Mouse (Mus musculus) CD4-positive naive resting alpha-beta T cell, adult 76 days (primary cell): ENCODE data around the gene Nedd8. TPM values are rescaled to one million over a fixed set of nuclear protein-coding genes. Genes with fewer than 3 reads are reported as not detected.

Source experiments
- total RNA-seq: library from RNA; stranded (reverse); gene quantifications from one replicate; pipeline ENCODE4 v1.2.4, GENCODE M21; 2023

Nedd8 gene
- total RNA-seq: 119 TPM

GRCm38 (mm10) chr14:55671833-55672740 lies at the start of gene Nedd8, which contains the start of gene Gmpr2:
TSS of gene Nedd8 (minus strand) at chr14:55672124.
TSS of gene Gmpr2 (plus strand) at chr14:55671941.

DNA sequence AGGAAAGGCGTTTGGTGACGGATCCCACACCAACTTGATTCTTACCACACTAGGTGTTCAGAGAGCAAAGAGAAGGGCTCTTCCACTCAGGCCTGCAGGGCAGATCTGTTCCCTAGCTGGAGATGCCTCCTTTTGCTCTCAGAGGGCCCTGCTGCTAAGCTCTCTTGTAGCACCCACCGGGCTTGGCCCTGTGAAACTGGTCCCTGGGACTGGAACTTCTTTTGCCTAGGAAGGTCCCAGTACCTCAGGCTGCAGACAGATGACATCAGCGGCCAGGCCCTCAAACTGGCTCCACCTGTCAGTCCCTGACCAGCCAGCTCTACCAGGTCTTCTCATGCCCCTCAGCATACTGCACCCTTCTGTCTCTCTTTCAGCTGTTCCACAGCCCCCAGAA lies 41.8 kb upstream of the Nedd8 start, which contains the start of gene Tgm1:
TSS of gene Tgm1 (minus strand) at position 198 of the 394 bp plus-strand sequence.

DNA sequence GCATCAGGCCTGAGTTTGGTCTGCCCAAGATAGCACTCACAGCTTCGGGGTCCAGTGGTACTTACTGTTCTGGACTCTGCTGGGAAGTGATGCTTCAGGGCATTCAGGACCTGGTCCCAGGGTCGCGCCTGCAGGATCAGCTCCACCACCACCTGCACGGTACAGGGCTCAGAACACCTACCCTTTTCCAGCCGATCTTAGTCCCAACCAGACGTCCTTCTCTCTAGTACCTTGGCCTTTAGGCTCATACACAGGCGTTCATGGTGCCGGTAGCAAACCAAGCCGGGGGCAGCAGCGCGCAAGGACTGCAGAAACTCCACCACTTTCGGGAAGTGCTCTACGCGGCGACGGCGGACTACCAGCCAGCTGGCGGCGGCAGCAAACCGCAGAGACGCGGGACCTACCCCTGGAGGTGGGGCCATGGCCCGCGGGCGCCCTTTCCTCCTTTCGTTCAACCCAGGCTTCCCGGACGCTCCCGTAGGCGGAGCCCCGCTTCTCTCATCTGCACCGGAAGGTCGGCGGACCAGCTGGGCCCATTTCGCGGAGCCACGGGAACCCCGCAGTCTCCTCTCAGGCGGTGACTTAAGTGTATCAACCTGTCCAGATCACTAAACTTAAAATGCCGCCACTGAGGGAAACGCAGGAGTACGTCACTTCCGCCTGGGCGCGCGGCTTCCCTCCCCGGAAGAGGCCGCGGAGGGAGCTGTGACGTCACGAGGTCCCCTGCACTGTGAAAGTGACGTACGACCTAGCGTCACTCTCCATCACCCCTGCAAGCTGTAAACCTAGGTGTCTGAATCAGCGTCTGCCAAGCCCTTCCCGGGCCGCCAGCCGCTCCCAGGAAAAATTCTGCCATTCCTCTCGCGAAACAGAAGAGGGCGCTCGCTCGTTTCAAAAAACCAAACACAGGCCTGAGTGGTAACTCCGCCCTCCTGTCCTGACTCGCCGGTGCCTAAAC lies 9.5 kb upstream of the Nedd8 start, which contains the start of gene Tinf2:
TSS of gene Tinf2 (minus strand) at position 661 of the 958 bp plus-strand sequence.

DNA sequence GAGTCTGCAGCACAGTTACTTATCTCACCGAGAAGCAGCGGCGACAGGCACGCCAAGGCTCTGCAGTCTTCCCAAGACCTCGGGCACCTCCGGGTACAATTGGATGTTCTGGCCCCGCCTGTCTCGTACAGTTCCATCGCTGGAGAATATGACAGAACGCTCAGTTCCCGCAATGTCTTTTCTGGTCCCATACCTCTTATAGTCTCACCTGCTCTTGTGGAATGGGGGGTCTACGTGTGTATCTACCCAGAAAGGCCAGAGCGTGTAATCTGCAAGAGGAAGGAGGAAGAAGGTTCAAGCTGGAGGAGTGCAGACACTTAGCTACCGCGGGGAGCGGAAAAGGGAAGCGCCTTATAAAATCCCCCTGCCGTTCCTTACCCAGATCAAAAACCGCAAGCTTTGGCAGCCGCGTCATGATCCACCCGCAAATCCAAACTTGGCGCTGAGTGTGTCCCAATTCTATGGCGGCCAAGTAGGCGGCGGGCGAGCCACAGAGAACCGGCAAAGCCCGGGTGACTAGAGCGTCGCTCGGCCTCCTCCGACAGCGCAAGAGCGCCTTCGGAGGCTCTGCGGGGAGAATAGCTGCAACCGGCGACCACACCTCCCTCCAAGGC lies 11.9 kb downstream of the Nedd8 start, which contains the start of gene Mdp1:
TSS of gene Mdp1 (minus strand) at position 549 of the 614 bp plus-strand sequence.

DNA sequence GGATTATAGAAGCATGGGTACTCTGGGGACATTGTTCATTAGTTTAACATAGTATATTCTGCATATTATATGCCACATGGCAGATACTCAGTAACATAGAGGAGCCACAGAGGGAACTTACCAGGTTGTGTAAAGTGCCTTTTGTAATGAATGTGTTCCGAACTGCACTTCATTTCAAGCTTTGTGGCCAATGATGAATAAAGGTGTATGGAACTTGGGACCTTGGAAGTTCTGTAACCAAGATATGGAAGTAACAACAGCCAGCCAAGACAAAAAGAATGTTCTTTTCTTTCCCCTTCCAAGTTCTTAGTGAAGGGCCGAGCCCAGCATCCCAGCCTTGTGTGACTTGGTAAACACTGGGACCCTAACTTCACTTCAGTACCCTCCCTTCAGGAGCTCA lies 22.0 kb downstream of the Nedd8 start, which contains the start of gene Tssk4:
TSS of gene Tssk4 (plus strand) at position 301 of the 400 bp plus-strand sequence.

DNA sequence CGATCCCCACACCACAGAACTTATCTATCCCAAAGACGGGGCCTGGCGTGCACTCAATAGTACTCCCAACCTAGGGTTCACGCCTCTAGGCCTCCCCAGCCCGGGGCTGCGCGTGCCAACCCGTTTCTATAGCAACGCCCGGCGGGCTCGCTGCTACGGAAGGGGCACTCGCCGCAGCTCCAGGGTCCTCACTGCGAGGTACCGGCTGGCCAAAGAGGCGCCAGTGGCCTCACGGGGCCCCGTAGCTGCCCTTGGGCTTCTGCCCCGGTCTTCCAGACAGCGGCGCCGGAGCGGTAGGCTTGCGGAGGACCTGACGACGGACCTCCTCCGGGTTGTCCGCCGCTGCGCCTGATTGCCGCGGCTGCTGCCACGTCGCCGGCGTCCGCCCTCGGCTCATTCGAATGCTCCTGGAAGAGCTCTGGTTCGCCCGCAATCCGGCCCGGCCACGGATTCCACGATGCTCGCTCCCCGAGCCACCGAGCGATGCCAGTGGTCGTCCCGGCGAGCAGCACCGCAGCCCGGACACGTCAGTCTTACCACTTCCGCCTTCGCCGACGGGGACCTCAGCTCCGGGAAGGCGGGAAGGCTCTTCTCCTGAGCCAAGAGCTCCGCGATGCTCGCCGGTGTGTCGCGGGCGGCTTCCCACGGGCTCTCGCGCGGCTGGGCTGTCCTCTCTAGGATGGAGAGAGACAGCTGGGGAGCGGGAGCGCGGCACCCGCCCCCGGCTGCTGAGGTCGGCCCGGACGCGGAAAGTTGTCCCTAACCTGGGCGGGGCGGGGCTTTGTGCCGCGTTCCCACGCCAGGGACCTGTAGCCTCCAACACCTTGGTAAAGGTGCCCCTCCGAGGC lies 28.6 kb downstream of the Nedd8 start, which contains the start of gene Tm9sf1:
TSS of gene Tm9sf1 (minus strand) at position 747 of the 848 bp plus-strand sequence.

DNA sequence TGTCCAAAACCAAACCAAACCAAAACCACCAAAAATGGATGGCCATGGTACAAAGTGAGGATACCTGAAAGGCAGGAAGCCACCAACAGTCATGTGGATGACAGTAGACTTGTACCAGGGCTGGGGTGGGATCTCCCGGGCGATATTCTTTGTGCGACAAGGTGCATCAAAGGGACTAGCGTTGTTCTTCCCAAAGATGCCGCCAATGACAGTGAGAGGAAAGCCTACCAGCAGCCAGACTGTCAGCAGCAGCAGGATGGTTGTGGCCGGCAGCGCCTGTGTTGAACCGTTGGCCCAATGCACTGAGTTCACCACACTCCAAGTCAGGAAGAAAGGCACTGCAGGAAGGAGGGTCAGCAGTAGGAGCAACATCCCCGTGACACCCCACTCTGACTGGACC lies 34.1 kb downstream of the Nedd8 start, which contains the start of gene Gm49378:
TSS of gene Gm49378 (minus strand) at position 101 of the 400 bp plus-strand sequence.

GRCm38 (mm10) chr14:55635523-55636007 lies 36.4 kb downstream of the Nedd8 start, which contains the start of gene Ipo4:
TSS of gene Ipo4 (minus strand) at chr14:55635957.

GRCm38 (mm10) chr14:55617822-55618221 lies 54.1 kb downstream of the Nedd8 start, which contains the start of gene Rec8:
TSS of gene Rec8 (plus strand) at chr14:55618037.

Other genes starting within 250 kb of the Nedd8 start
- gene Dhrs4, start 193.4 kb downstream of the Nedd8 start, total RNA-seq: 19.3 TPM
- gene Carmil3, start 181.5 kb downstream of the Nedd8 start, total RNA-seq: 1.2 TPM
- not detected for gene Cpne6, start 161.7 kb downstream of the Nedd8 start, total RNA-seq
- not detected for gene Nrl, start 147.1 kb downstream of the Nedd8 start, total RNA-seq
- 16.6 TPM for gene Pck2, start 131.9 kb downstream of the Nedd8 start, total RNA-seq
- gene Dcaf11, start 112.1 kb downstream of the Nedd8 start, total RNA-seq: 83.2 TPM
- gene A730061H03Rik, start 111.7 kb downstream of the Nedd8 start, total RNA-seq: 5.8 TPM
- gene Fitm1, start 96.5 kb downstream of the Nedd8 start, total RNA-seq: not detected
- 254 TPM for gene Psme1, start 94.0 kb downstream of the Nedd8 start, total RNA-seq
- gene Emc9, start 86.8 kb downstream of the Nedd8 start, total RNA-seq: 10.6 TPM
- gene Psme2, start 81.0 kb downstream of the Nedd8 start, total RNA-seq: 367 TPM
- gene Rnf31, start 80.4 kb downstream of the Nedd8 start, total RNA-seq: 55.8 TPM
- 97.6 TPM for gene Irf9, start 68.6 kb downstream of the Nedd8 start, total RNA-seq
- gene Rec8, start 54.1 kb downstream of the Nedd8 start, total RNA-seq: 1.8 TPM
- 63.6 TPM for gene Ipo4, start 36.2 kb downstream of the Nedd8 start, total RNA-seq
- 2.5 TPM for gene Gm49378, start 34.2 kb downstream of the Nedd8 start, total RNA-seq
- 41.9 TPM for gene Tm9sf1, start 28.3 kb downstream of the Nedd8 start, total RNA-seq
- 2.6 TPM for gene Tssk4, start 21.9 kb downstream of the Nedd8 start, total RNA-seq
- gene Mdp1, start 11.6 kb downstream of the Nedd8 start, total RNA-seq: 34.6 TPM
- gene Gmpr2, start 183 bp downstream of the Nedd8 start, total RNA-seq: 17.4 TPM
- gene Tinf2, start 9.7 kb upstream of the Nedd8 start, total RNA-seq: 117 TPM
- 2.0 TPM for gene Tgm1, start 41.8 kb upstream of the Nedd8 start, total RNA-seq
- 84.1 TPM for gene Rabggta, start 50.1 kb upstream of the Nedd8 start, total RNA-seq
- 16.3 TPM for gene Dhrs1, start 73.6 kb upstream of the Nedd8 start, total RNA-seq
- gene Nop9, start 73.6 kb upstream of the Nedd8 start, total RNA-seq: 28.8 TPM
- not detected for gene Cideb, start 86.3 kb upstream of the Nedd8 start, total RNA-seq
- gene Ltb4r2, start 89.3 kb upstream of the Nedd8 start, total RNA-seq: not detected
- gene Ltb4r1, start 93.8 kb upstream of the Nedd8 start, total RNA-seq: not detected
- gene Adcy4, start 112.0 kb upstream of the Nedd8 start, total RNA-seq: not detected
- 56.5 TPM for gene Ripk3, start 116.7 kb upstream of the Nedd8 start, total RNA-seq
- not detected for gene Nfatc4, start 151.0 kb upstream of the Nedd8 start, total RNA-seq
- 0.50 TPM for gene Nynrin, start 181.9 kb upstream of the Nedd8 start, total RNA-seq
- gene Cbln3, start 212.3 kb upstream of the Nedd8 start, total RNA-seq: not detected
- 65.3 TPM for gene Khnyn, start 212.8 kb upstream of the Nedd8 start, total RNA-seq
- gene Sdr39u1, start 228.2 kb upstream of the Nedd8 start, total RNA-seq: 28.6 TPM